Mouse (Mus musculus): Measurements from ENCODE around the gene Pkmyt1. TPM values are rescaled to one million over a fixed set of nuclear protein-coding genes. Genes with fewer than 3 reads are reported as not detected.

The Pkmyt1 gene
- polyA plus RNA-seq, 1 experiment, result 46.9 TPM

DNA sequence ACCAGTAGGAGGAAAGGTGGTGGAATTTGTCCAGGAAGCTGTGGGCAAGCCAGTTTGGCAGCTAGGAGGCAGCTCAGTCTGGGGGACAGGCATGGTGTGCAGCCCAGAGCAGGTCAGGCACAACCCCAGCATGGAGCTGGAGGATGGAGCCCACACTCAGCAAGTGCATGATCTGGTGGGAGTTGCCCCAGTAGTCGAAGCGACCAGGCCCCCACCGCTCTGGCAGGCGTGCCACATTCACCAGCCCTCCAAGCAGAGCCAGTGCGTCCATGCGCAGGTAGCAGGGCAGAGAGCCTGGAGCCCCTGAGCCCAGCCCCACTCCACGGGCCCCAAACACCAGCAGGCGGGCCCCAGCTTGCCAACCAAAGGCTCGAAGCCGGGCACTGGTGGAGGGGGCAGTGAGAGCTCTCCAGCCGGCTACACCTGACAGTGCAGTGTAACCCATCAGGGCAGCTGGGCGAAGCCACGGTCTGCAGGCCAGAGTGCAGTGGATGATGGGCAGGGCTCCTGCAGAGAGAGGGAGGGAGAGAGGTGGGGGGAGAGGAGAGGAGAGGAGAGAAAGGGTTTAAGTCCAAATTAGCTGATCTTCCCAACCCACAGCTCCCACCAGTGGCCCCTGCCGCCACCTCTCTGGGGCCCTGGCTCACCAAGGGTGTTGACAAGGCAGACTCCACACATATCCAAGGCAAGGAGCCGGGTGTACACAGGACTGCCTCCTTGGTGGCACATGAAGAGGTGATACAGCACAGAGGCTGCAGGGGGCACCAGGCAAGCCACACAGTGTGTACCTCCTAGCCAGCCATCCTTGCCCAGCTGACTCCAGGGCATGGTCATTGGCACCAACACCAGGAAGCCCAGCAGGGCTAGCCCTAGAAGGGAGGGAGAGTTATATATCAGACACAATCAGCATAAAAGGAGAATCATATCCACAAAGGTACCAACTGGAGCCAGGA is 11.6 kb downstream of the Pkmyt1 start:
- H3K27me3 ChIP-seq (ENCODE audit: control insufficient read depth), result peaks cover 56% of the 10 kb centered on the region
- peaks cover 12% of the 10 kb centered on the region; the same call in 1 of the 2 replicates for H3K9me3 ChIP-seq (ENCODE audit: control insufficient read depth, low read length)
- TF ChIP-seq GATA1 (IDR thresholded peaks at IDR 0.05; ENCODE audit: low read length) (no peak), TAL1 (IDR thresholded peaks at IDR 0.05; ENCODE audit: low read length) (no peak)
- H3K36me3 ChIP-seq (ENCODE audit: control insufficient read depth), result peaks cover 51% of the 10 kb centered on the region
- peaks cover 44% of the 10 kb centered on the region for H3K4me1 ChIP-seq (ENCODE audit: control insufficient read depth)
- no peak overlapping the region for H3K4me3 ChIP-seq (replicated peaks)

DNA sequence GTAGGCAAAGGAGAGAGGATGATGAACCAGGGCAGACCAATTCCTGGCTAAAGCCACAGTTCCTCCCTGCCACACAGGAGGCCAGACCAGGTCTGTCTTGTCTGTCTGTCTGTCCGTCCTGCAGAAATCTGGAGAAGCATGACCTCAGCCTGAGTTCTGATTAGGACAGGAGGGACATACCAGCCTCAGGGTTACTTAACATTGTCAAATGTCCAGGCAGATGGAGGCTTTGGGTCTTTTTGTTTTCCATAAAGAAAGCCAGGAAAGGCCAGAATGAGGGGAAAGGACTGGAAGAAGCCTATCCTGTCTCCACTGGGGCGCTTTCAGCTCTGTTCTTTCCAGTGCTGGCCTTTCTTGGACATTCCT is 12.7 kb downstream of the Pkmyt1 start:
- TF ChIP-seq GATA1 (IDR thresholded peaks at IDR 0.05; ENCODE audit: low read length) (no peak), TAL1 (IDR thresholded peaks at IDR 0.05; ENCODE audit: low read length) (no peak)
- H3K9me3 ChIP-seq (ENCODE audit: control insufficient read depth, low read length), result peaks cover 15% of the 10 kb centered on the region; the same call in 1 of the 2 replicates
- peaks cover 41% of the 10 kb centered on the region for H3K36me3 ChIP-seq (ENCODE audit: control insufficient read depth)
- peaks cover 44% of the 10 kb centered on the region for H3K4me1 ChIP-seq (ENCODE audit: control insufficient read depth)
- H3K4me3 ChIP-seq (replicated peaks), result peak overlapping the region; percentile 75
- H3K27me3 ChIP-seq (ENCODE audit: control insufficient read depth), result peaks cover 67% of the 10 kb centered on the region

DNA sequence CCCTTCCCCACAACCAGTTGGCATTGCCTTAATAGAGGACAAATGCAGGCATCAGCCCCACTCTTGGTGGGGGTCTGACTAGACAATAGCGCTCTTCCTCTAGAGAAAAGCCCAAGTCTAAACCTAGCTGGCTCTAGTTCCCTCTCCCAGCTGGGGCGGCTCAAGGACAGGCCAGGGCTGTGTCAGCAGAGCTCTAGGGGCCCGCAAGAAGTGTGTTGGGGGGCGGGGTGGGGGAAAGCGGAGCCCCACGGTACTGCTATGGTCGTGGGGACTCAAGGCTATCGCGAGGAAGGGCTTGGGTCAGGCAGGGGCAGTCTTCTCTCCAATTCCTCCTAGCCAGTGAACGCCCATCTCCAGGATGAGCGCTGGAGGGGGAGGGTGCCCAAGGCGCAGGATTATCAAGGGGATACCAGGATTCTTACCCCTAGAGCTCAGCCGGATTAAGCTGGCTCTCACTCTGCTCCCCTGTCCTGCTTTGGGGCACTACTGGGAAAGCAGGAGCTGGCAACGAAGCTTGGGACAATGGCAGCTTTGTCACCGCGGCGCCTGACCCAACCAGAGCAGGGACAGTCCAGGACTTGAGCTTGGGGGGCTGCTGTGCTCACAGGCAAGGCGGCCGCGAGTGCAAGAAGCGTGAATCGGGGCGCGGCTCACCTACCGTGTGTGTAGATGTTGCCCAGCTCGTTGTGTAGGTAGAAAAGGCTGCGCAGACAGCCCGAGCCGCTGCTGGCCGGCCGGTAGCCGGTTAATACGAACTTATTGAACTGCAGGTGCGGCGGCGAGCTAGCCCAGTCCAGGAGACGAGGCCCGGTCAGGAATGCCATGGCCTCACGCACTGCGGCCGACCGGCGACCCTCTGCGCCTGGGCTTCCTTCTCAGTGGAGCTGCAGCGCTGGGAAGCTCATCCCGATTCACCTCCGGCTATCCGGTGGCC is 13.3 kb downstream of the Pkmyt1 start:
- peaks cover 44% of the 10 kb centered on the region for H3K4me1 ChIP-seq (ENCODE audit: control insufficient read depth)

DNA sequence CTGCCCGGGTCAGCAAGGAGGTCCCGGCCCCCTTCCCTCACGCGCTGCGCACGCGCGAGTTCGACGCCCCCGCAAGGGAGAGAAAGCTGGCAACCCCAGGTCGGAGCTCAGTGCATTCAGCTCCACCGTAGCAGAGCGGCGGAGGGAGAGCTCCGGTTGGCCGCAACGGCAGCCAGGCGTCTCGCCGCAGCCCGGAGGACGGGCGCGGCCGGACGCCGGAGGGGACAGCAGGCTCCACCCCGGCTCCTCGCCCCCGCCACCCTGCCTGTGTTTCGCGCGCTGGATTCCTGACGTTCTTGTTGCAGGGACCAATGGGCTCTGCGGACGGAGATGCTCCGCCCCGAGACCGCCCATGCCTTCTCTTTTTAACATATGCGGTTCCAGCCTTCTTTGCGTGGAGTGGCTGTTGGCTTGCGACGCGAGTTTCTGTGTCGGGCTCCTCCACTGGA is 14.0 kb downstream of the Pkmyt1 start:
- Histone ChIP-seq H3K4me3 (replicated peaks) (peak overlapping the region; percentile 75), H3K36me3 (ENCODE audit: control insufficient read depth) (peaks cover 28% of the 10 kb centered on the region), H3K9me3 (ENCODE audit: control insufficient read depth, low read length) (peaks cover 21% of the 10 kb centered on the region; the same call in 1 of the 2 replicates), H3K4me1 (ENCODE audit: control insufficient read depth) (peaks cover 44% of the 10 kb centered on the region), H3K27me3 (ENCODE audit: control insufficient read depth) (peaks cover 80% of the 10 kb centered on the region)
- TF ChIP-seq GATA1 (IDR thresholded peaks at IDR 0.05; ENCODE audit: low read length), result no peak
- no peak for TF ChIP-seq TAL1 (IDR thresholded peaks at IDR 0.05; ENCODE audit: low read length)

More for the DNA sequence above, 13.3 kb downstream of the Pkmyt1 start:
- peak overlapping the region; percentile 75 for H3K4me3 ChIP-seq (replicated peaks)
- peaks cover 35% of the 10 kb centered on the region for H3K36me3 ChIP-seq (ENCODE audit: control insufficient read depth)
- peaks cover 16% of the 10 kb centered on the region; the same call in 1 of the 2 replicates for H3K9me3 ChIP-seq (ENCODE audit: control insufficient read depth, low read length)
- peaks cover 73% of the 10 kb centered on the region for H3K27me3 ChIP-seq (ENCODE audit: control insufficient read depth)
- TF ChIP-seq GATA1 (IDR thresholded peaks at IDR 0.05; ENCODE audit: low read length) (no peak), TAL1 (IDR thresholded peaks at IDR 0.05; ENCODE audit: low read length) (no peak)

- no peak for TF ChIP-seq GATA1 (IDR thresholded peaks at IDR 0.05; ENCODE audit: low read length)
- no peak for TF ChIP-seq TAL1 (IDR thresholded peaks at IDR 0.05; ENCODE audit: low read length)
- Histone ChIP-seq H3K4me3 (replicated peaks) (peak within 1 kb of the TSS; percentile 75), H3K27me3 (ENCODE audit: control insufficient read depth) (peaks cover 85% of the 10 kb centered on the region), H3K36me3 (ENCODE audit: control insufficient read depth) (peaks cover 23% of the 10 kb centered on the region), H3K9me3 (ENCODE audit: control insufficient read depth, low read length) (peaks cover 21% of the 10 kb centered on the region; the same call in 1 of the 2 replicates), H3K4me1 (ENCODE audit: control insufficient read depth) (peaks cover 44% of the 10 kb centered on the region)
Observed at GRCm38 (mm10) chr17:23740598-23741021, 14.5 kb downstream of the Pkmyt1 start, which contains the start of gene Paqr4. Gene Paqr4, minus strand, starts transcription at chr17:23740867.

GRCm38 (mm10) chr17:23741359-23742209 is 15.4 kb downstream of the Pkmyt1 start:
- H3K27me3 ChIP-seq (ENCODE audit: control insufficient read depth), result peaks cover 94% of the 10 kb centered on the region

GRCm38 (mm10) chr17:23742210-23742793 is 16.2 kb downstream of the Pkmyt1 start:
- Histone ChIP-seq H3K36me3 (ENCODE audit: control insufficient read depth) (peaks cover 6% of the 10 kb centered on the region), H3K4me1 (ENCODE audit: control insufficient read depth) (peaks cover 47% of the 10 kb centered on the region), H3K4me3 (replicated peaks) (no peak overlapping the region), H3K9me3 (ENCODE audit: control insufficient read depth, low read length) (peaks cover 21% of the 10 kb centered on the region; the same call in 1 of the 2 replicates), H3K27me3 (ENCODE audit: control insufficient read depth) (peaks cover 99% of the 10 kb centered on the region)
- TF ChIP-seq TAL1 (IDR thresholded peaks at IDR 0.05; ENCODE audit: low read length), result no peak
- no peak for TF ChIP-seq GATA1 (IDR thresholded peaks at IDR 0.05; ENCODE audit: low read length)

More at GRCm38 (mm10) chr17:23741359-23742209, 15.4 kb downstream of the Pkmyt1 start:
- Histone ChIP-seq H3K4me3 (replicated peaks) (no peak overlapping the region), H3K4me1 (ENCODE audit: control insufficient read depth) (peaks cover 47% of the 10 kb centered on the region), H3K9me3 (ENCODE audit: control insufficient read depth, low read length) (peaks cover 21% of the 10 kb centered on the region; the same call in 1 of the 2 replicates), H3K36me3 (ENCODE audit: control insufficient read depth) (peaks cover 14% of the 10 kb centered on the region)
- no peak for TF ChIP-seq TAL1 (IDR thresholded peaks at IDR 0.05; ENCODE audit: low read length)
- TF ChIP-seq GATA1 (IDR thresholded peaks at IDR 0.05; ENCODE audit: low read length), result no peak
